Mouse (Mus musculus): ENCODE results near the gene Add3.

DNA sequence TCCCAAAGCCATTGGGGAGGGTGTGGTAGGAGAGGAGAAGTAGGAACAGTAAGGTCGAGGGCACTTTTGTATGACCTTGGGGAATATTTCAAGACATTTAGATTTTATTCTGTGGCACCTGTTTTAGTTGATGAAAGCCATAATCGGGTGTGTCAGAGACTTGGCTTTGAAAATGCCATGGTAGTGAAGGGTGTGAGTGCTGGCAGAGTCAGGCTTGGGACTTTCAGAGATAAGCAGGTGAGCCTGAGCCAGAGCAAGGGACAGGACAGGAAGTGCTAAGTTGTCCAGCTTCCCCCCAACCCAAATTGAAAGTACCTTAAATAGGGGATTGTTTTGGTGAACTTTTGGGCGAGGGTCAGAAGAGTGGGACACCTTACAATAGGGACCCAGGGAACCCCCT lies 16.1 kb downstream of the Add3 start:
- TF ChIP-seq POLR2A (IDR thresholded peaks at IDR 0.05; ENCODE audit: low read depth, low read length): no peak
- no peak for TF ChIP-seq CTCF (IDR thresholded peaks at IDR 0.05; ENCODE audit: borderline replicate concordance, insufficient read depth, low read length)

Measured in embryonic fibroblast, embryonic 13.5 days (primary cell).